Mouse (Mus musculus) small intestine, adult 2 months (tissue): ENCODE data around the gene Brsk1.

ENCODE experiments used
- CTCF ChIP-seq: fragments of 200-500 bp; IDR thresholded peaks from 2 replicates; pipeline ENCODE4 v1.5.1; 2012; ENCODE audit warnings: low read depth, mild to moderate bottlenecking, control low read depth, inconsistent platforms, low read length, moderate library complexity, mixed read lengths; ENCODE audit not compliant: insufficient replicate concordance, insufficient read length; ENCODE audit errors: extremely low read depth
- POLR2A ChIP-seq: fragments of 200-500 bp; IDR thresholded peaks from 2 replicates; pipeline ENCODE4 v1.6.1; 2012; ENCODE audit warnings: low read depth, mild to moderate bottlenecking, control low read depth, inconsistent platforms, low read length, moderate library complexity

DNA sequence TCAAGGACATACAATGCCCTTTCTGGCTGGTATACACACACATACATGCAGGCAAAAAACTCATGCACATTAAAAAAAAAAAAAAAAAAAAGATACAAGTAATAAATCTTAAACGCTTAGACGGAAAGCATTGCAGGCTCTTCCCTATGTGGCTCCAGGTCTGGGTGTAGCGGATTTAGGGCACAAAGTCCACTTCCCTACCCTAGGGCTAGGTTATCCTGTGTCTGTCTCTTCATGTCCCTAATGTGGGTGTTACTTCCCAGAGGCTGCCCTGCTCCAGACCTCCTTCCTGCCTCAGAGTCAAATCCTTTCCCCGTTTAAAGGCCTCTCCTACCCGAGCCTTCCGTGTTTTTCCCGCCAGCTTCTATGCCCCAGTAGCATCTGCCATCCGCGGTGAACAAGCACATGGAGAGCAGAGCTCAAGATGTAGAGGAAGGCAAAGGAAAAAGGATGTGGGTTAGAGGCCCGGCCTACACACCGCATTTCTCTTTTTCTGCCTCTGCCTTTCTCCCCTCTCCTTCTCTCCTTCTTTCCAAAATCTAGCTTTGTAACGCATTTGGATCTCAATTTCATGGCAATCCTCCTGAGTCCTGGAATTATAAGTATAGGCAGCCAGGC lies 16.2 kb upstream of the Brsk1 start:
- no peak for TF ChIP-seq POLR2A
- TF ChIP-seq CTCF, result no peak
